Mouse (Mus musculus) cerebellum, adult 2 months (tissue): ENCODE results near the gene Adra1b.

Experiments
- CTCF ChIP-seq: fragments of 200-500 bp; IDR thresholded peaks from 2 replicates; pipeline ENCODE4 v1.5.1; 2011; ENCODE audit warnings: low read depth, mild to moderate bottlenecking, control low read depth, low read length, moderate library complexity, borderline replicate concordance; ENCODE audit not compliant: insufficient read depth
- POLR2A ChIP-seq: fragments of 200-500 bp; IDR thresholded peaks from 2 replicates; pipeline ENCODE4 v1.6.1; 2011; ENCODE audit warnings: low read length, control low read depth, borderline replicate concordance; ENCODE audit not compliant: insufficient read depth

GRCm38 (mm10) chr11:43889208-43889915, 11.6 kb downstream of the Adra1b start:
- TF ChIP-seq POLR2A (no peak), CTCF (no peak)
